Mouse (Mus musculus) ovary, postnatal 10 days (tissue): ENCODE results near the gene Ppm1h.

ENCODE experiments used
- DNase-seq: peaks from one replicate; pipeline ENCODE4 v3.0.0; 2022; ENCODE audit warnings: low spot score

The Ppm1h gene

DNA sequence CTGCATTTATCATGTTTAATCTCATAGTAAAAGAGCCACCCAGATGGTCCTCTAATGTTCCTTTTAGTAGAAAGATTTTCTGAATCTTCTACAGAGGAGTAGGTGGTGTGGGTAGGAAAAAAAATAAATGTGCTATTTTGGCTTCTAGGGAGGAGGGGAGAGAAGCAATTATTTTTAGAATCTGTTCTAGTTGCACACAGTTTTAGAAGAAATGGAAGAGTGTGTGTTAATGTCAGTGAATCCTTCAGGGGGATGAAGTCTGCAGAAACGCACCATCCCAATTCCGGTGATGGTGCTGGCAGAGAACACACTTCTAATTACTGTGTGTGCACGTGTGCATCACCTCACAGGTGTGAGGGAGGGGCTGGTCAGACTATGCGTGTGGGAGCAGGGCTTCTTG is 129.6 kb downstream of the Ppm1h start:
- DNase-seq, result no peak

DNA sequence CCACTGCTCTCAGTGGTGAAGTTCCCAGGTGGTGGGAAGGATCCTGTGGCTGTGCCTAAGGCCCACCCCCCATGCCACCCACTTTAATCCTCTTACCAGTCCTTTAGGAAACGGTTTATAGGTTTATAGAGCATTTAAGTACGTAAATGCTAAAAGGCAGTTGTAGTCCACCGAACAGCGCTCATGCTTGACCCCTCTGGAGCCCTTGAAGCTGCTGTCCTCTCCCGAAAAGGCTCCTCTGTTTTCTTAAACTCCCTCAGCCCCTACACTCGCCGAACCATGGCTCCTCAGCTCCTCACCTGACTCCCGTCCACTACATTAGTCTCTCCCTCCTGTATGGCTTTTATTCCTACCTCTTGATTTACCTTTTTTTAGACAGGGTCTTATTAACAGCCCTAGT is 131.3 kb downstream of the Ppm1h start:
- DNase-seq, result no peak

DNA sequence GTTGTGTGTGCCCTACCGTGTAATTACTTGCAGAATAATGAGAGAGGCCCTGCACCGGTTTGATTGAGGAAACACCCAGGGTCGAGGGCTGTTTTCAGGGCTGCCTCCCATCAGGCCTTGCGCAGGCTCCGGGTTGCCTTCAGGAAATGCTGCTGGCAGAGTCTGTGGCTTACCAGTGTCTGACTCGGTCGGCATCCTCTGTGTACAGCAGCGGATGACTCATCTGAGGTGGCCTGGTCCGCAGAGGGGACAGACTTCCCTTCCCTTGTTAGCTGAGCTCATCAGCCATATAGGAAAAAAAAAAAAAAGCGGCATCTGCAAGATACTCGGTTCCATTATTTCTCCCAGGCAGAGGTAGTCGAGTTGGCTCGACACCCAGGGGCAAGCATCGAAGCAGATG is 136.5 kb downstream of the Ppm1h start:
- DNase-seq, result no peak

GRCm38 (mm10) chr10:122817741-122818140 is 139.2 kb downstream of the Ppm1h start:
- DNase-seq, result no peak

DNA sequence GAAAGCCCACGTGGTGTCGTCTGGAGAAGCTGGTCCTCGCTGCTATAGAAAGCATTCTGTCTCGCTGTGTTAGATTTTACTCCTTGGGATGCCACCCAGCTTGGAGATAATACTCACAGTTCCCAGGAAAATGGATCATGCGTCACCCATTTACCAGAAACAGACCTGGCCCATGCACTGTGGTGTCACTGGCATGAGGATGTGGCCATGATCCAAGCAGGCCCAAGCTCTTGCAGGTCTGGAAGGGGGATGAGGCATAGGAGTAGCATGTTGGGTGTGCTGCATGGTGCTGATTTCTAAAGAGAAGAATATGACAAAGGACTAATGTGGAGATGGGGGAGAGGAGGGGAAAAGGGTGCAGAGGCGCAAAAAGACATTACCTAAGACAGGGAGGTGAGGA is 141.2 kb downstream of the Ppm1h start:
- no peak for DNase-seq

DNA sequence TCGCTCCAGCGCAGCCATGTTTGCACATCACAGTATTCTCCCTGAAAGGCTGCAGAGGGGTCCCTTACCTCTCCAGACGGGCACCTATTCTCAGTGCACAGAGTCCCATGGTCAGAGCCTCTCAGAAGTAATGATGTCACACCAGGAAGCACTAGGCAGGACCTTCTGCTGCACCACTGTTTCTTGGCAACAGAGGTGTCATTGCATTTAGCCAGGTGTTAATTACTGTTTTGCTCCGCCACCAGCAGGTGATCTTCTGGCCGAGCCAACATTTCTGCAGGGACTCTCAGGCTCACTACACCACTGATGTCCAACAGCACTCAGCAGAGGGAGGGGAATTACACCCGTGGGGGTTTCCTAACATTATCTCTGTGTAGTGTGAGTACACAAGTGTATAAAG is 143.0 kb downstream of the Ppm1h start:
- no peak for DNase-seq

GRCm38 (mm10) chr10:122823642-122824041 is 145.1 kb downstream of the Ppm1h start:
- no peak for DNase-seq

DNA sequence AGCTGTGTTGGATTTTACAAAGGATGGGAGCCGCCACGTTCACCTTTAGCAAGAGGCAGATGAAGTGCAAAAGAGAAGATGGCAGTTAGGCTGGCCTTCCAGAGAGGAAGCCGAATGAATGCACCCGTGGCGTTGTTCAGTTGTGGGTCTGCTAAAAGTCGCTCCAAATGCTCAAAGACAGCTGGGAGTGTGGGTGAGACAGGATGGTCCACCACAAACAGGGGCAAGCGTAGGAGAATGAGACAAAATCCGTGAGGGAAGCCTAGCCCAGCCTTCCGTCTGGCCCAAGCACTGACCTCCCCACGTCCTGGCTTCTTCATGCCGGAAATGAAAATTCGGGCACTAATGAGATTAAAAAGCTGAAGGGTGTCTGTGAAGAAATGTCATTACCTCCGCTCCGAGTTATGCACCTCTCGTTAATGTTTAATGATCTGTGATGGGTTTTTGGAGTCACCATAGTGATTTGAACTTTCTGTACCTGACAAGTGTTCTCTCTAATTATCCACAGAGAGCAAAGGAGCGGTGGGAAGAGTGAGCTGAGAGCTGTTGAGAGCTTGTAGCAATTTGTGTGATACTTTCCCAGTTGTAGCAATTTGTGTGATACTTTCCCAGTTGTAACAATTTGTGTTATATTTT is 148.3 kb downstream of the Ppm1h start:
- DNase-seq, result no peak

- no peak for DNase-seq
These were observed 149.3 kb downstream of the Ppm1h start for GRCm38 (mm10) chr10:122827719-122828414.

- DNase-seq, result no peak
These were observed 151.2 kb downstream of the Ppm1h start for GRCm38 (mm10) chr10:122829801-122830217.

DNA sequence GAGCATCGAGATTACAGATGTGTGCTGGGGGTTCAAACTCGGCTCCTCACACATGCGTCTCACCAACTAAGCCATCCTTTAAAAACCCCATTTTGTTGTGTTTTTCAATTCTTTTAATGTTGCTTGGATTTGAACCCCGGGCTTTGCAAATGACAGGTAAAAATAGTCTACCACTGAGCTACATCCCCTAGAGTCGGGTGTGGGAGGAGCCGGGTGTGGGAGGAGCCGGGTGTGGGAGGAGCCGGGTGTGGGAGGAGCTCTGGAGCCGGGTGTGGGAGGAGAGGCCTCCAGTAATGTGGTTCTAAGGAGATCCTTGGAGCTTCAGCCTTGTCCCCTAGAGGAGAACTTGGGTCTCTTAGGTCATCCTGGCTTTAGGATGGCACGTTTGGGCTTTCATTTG is 152.1 kb downstream of the Ppm1h start:
- DNase-seq, result no peak

DNA sequence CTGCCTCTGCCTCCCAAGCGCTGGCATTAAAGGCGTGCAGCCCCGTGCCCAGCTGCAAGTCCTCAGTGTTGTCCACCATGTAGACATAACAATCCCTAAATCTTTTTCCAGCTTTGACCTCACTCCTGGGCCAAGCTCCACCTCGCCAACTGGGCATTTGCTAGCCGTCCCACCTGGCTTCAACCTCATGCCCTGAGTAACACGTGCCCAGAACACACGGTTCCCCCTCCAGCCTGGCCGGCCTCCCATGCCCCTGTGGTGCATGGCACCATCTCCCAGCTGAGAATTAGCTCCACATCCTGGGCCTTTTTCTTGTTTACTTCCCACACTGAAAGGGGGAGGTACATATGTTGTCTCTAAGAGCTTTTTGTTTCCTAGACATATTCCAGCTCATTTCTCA is 163.5 kb downstream of the Ppm1h start:
- DNase-seq, result no peak

DNA sequence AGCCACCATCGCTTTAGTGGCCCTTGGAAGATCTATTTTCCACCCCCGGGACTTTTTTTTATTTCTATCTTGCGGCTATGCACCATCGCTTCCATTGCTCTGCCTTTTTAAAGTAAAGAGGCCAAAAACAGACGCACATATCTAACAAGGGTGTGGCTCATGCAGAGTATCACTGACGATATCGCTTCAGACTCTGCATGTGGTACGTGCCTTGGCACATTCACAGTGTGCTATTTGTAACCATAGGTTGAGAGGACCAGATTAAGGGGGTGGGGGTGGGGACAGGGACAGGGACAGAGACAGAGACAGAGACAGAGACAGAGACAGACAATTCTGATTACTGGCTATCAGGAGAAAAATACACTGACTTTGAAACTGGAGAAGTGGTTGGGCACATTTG is 164.4 kb downstream of the Ppm1h start:
- DNase-seq, result no peak

DNA sequence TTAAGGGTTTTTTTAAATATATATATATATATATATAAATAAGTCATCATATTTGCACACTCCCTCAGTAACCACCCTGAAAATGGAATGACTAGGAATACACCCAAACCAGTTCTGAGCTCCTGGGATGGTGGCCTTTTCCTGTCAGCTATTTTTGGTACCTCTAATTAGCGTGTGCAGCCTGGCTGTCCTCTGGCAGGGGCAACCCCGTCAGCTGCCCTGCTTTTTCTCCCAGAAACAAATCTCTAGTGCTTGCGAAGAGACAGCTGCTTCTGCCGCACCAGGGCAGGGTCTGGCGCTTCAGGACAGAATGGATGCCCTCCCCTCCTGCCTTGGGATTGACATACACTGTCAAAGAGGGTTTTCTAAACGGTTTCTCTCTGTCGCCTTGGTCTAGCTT is 166.9 kb downstream of the Ppm1h start:
- DNase-seq, result no peak

DNA sequence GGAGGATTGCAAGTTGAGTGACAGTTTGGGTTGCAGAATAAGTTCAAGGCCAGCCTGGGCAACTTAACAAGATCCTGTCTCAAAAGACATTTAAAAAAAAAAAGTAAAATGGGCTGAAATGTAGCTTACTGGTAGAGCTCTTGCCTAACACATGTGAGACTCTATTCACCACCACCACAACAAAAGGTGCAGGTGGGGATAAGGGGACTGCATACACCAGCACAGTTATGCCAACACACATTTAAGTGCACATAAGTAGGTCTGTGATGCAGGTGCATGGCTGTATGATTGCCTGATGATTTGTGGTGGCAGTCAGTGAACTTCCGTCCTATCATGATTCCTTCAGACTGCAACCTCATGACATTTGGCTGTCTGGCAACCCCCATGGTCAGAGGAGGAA is 167.9 kb downstream of the Ppm1h start:
- no peak for DNase-seq

- no peak for DNase-seq
These were observed 169.5 kb downstream of the Ppm1h start for GRCm38 (mm10) chr10:122848020-122848457.

GRCm38 (mm10) chr10:122851267-122852160 is 173.0 kb downstream of the Ppm1h start:
- DNase-seq, result no peak

DNA sequence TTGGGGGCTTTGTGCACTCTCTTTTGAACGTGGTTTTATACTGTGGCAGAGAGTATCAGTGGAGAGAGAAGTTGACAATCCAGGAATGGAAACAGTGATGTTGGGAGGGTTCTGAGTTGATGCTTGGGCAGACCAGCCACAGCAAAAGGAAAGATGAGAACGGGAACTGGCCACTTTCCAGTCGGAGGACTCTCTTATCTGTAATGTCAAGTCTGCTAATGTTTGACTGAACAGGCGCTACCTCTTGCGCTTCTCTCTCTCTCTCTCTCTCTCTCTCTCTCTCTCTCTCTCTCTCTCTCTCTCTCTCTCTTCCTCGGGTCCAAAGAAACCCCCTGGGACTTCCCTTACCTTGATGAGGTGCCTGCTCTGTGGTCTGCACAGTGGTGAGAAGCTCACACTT is 176.0 kb downstream of the Ppm1h start:
- no peak for DNase-seq

DNA sequence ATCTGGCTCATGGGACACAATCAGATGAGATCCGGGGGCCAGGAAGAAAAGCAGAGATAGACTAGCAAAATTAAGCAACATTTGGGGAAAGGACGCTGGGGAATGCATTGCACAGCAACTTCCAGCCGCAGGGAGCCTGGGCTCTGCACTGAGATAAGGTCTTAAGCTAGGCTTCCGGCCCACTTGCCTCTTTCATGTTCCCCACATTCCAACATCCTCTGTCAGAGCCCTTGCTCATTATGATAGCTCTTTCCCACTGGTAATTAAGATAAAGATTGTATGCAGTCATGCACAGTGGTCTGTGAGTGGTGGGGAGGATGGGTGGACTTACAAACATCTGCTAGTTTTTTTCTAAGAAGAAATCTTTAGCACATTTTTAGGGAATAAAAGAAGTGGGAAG is 176.6 kb downstream of the Ppm1h start:
- DNase-seq, result no peak

GRCm38 (mm10) chr10:122856040-122856764 is 177.6 kb downstream of the Ppm1h start:
- no peak for DNase-seq

- no peak for DNase-seq
These were observed 178.6 kb downstream of the Ppm1h start for GRCm38 (mm10) chr10:122857155-122857554.
